Comparison of ENCODE assay signal across 25 mouse cellular contexts in genomic region chr7:112345687-112346086, GRCm38 (mm10).
DNase-seq lines count a peak whose midpoint lies in the region; ATAC-seq and TF ChIP-seq lines count a peak whose summit lies in the region.
"Had no signal": no experiment of that assay in that cellular context is flagged by ENCODE, and none has a peak within 500 bp of the region (broad histone marks: within the 10 kb centered on the region; RNA-seq: fewer than 3 reads in every experiment).

No protein-coding gene starts in this region.

- no peak overlapping the region for H3K4me2 ChIP-seq in embryonic facial prominence, embryonic 14.5 days (ENCODE audit: low read depth, low read length)
- H3K4me2 ChIP-seq in heart, postnatal 0 days (ENCODE audit: low read depth, low read length): no peak overlapping the region
- H3K4me2 ChIP-seq in stomach, embryonic 14.5 days (replicated peaks; ENCODE audit: low read depth, low read length): no peak overlapping the region
- H3K4me2 ChIP-seq: embryonic facial prominence, embryonic 12.5 days; forebrain, embryonic 12.5 days; forebrain, embryonic 15.5 days; heart, embryonic 11.5 days; hindbrain, embryonic 14.5 days had no signal

- no peaks in the 10 kb centered on the region for H3K36me3 ChIP-seq in embryonic facial prominence, embryonic 14.5 days (ENCODE audit: control insufficient read depth, insufficient read depth, low read length)
- no peaks in the 10 kb centered on the region for H3K36me3 ChIP-seq in embryonic facial prominence, embryonic 10.5 days (replicated peaks)
- H3K36me3 ChIP-seq in heart, postnatal 0 days (replicated peaks; ENCODE audit: control insufficient read depth, insufficient read depth, low read length): peaks cover 95% of the 10 kb centered on the region
- H3K36me3 ChIP-seq in heart, embryonic 10.5 days: peaks cover 93% of the 10 kb centered on the region
- H3K36me3 ChIP-seq in stomach, embryonic 14.5 days (ENCODE audit: control insufficient read depth, insufficient read depth, low read length): no peaks in the 10 kb centered on the region
- H3K36me3 ChIP-seq: embryonic facial prominence, embryonic 12.5 days; forebrain, embryonic 12.5 days; forebrain, embryonic 15.5 days had no signal

- 50% methylated on average over 1 of the region's 1 CpGs for WGBS in embryonic facial prominence, embryonic 14.5 days
- WGBS in embryonic facial prominence, embryonic 10.5 days: 83% methylated on average over 1 of the region's 1 CpGs
- WGBS in heart, postnatal 0 days: 65% methylated on average over 1 of the region's 1 CpGs
- WGBS in heart, embryonic 10.5 days: 73% methylated on average over 1 of the region's 1 CpGs
- 40% methylated on average over 1 of the region's 1 CpGs for WGBS in stomach, embryonic 14.5 days

- no peaks in the 10 kb centered on the region for H3K27me3 ChIP-seq in embryonic facial prominence, embryonic 14.5 days (replicated peaks; ENCODE audit: control insufficient read depth, insufficient read depth, low read length)
- no peaks in the 10 kb centered on the region for H3K27me3 ChIP-seq in embryonic facial prominence, embryonic 10.5 days (replicated peaks; ENCODE audit: low read depth, poor library complexity, severe bottlenecking)
- no peaks in the 10 kb centered on the region for H3K27me3 ChIP-seq in heart, postnatal 0 days (ENCODE audit: control insufficient read depth, insufficient read depth, low read length)
- no peaks in the 10 kb centered on the region for H3K27me3 ChIP-seq in heart, embryonic 10.5 days (ENCODE audit: insufficient read depth, poor library complexity, severe bottlenecking)
- H3K27me3 ChIP-seq in stomach, embryonic 14.5 days (ENCODE audit: control insufficient read depth, insufficient read depth, low read length): no peaks in the 10 kb centered on the region
- H3K27me3 ChIP-seq: embryonic facial prominence, embryonic 12.5 days; forebrain, embryonic 12.5 days; forebrain, embryonic 15.5 days; Patski had no signal

- no peaks in the 10 kb centered on the region for H3K9me3 ChIP-seq in embryonic facial prominence, embryonic 14.5 days (ENCODE audit: control insufficient read depth, low read length)
- H3K9me3 ChIP-seq in embryonic facial prominence, embryonic 10.5 days: no peaks in the 10 kb centered on the region
- no peaks in the 10 kb centered on the region for H3K9me3 ChIP-seq in heart, postnatal 0 days (replicated peaks; ENCODE audit: control insufficient read depth, low read length)
- H3K9me3 ChIP-seq in heart, embryonic 10.5 days: no peaks in the 10 kb centered on the region
- no peaks in the 10 kb centered on the region for H3K9me3 ChIP-seq in stomach, embryonic 14.5 days (ENCODE audit: control insufficient read depth, low read depth, low read length)
- H3K9me3 ChIP-seq: embryonic facial prominence, embryonic 12.5 days; forebrain, embryonic 12.5 days; forebrain, embryonic 15.5 days had no signal

- no peak overlapping the region for H3K9ac ChIP-seq in embryonic facial prominence, embryonic 14.5 days (ENCODE audit: low read depth, low read length)
- H3K9ac ChIP-seq in heart, postnatal 0 days (replicated peaks; ENCODE audit: low read depth, low read length): no peak overlapping the region
- no peak overlapping the region for H3K9ac ChIP-seq in stomach, embryonic 14.5 days (replicated peaks; ENCODE audit: low read depth, low read length)
- H3K9ac ChIP-seq: embryonic facial prominence, embryonic 12.5 days; forebrain, embryonic 12.5 days; forebrain, embryonic 15.5 days; hindbrain, embryonic 14.5 days had no signal

- TF ChIP-seq CTCF in heart, postnatal 0 days (IDR thresholded peaks at IDR 0.05; ENCODE audit: low read depth): no peak

- DNase-seq in embryonic facial prominence, embryonic 14.5 days (ENCODE audit: low spot score): no peak
- DNase-seq in embryonic facial prominence, embryonic 10.5 days (ENCODE audit: low spot score): no peak
- DNase-seq in heart, postnatal 0 days (ENCODE audit: low spot score): no peak
- DNase-seq in heart, embryonic 10.5 days (ENCODE audit: low spot score): no peak
- DNase-seq in Muller cell, postnatal 12 days (ENCODE audit: inconsistent ontology term): no peak
- DNase-seq: adrenal gland, postnatal 10 days; adrenal gland, postnatal 36 days; cerebellum, adult 18-20 months; cerebellum, adult 9-10 months; cerebellum, postnatal 14 days; gastrocnemius, postnatal 10 days; gastrocnemius, postnatal 36 days; heart, adult 2 months; heart, postnatal 4 days; kidney, adult 2 months had no signal

- H3K27ac ChIP-seq in embryonic facial prominence, embryonic 14.5 days (replicated peaks; ENCODE audit: low read depth, low read length): no peak overlapping the region
- no peak overlapping the region for H3K27ac ChIP-seq in embryonic facial prominence, embryonic 10.5 days (replicated peaks)
- H3K27ac ChIP-seq in heart, postnatal 0 days (ENCODE audit: low read depth): peak overlapping the region; percentile 40
- H3K27ac ChIP-seq in heart, embryonic 10.5 days: no peak overlapping the region
- no peak overlapping the region for H3K27ac ChIP-seq in stomach, embryonic 14.5 days (ENCODE audit: low read length)
- H3K27ac ChIP-seq: embryonic facial prominence, embryonic 12.5 days; forebrain, embryonic 12.5 days; forebrain, embryonic 15.5 days; heart, adult 2 months; hindbrain, embryonic 14.5 days; hindbrain, postnatal 0 days had no signal

- ATAC-seq in embryonic facial prominence, embryonic 14.5 days (ENCODE audit: low read depth): 0 out of 2 replicates have a peak, but pooled peaks have one; percentile 15
- ATAC-seq in heart, postnatal 0 days (ENCODE audit: insufficient read depth, low read depth): peak; percentile 32; the same call in 1 of the 2 replicates
- ATAC-seq in stomach, embryonic 14.5 days (ENCODE audit: insufficient number of reproducible peaks, insufficient read depth, low FRiP score, low read depth): 0 out of 2 replicates have a peak, but pooled peaks have one; percentile 46
- ATAC-seq: forebrain, embryonic 15.5 days; hindbrain, postnatal 0 days; inflammation-experienced regulatory T-cells, adult 6 months; Patski had no signal

- H3K4me3 ChIP-seq in embryonic facial prominence, embryonic 14.5 days (ENCODE audit: low read depth, low read length): no peak overlapping the region
- no peak overlapping the region for H3K4me3 ChIP-seq in embryonic facial prominence, embryonic 10.5 days
- H3K4me3 ChIP-seq in heart, postnatal 0 days (ENCODE audit: low read depth, low read length): no peak overlapping the region
- no peak overlapping the region for H3K4me3 ChIP-seq in heart, embryonic 10.5 days
- no peak overlapping the region for H3K4me3 ChIP-seq in stomach, embryonic 14.5 days (ENCODE audit: low read depth, low read length)
- H3K4me3 ChIP-seq: embryonic facial prominence, embryonic 12.5 days; erythroblast, embryonic 14.5 days; forebrain, embryonic 12.5 days; forebrain, embryonic 15.5 days; heart, adult 2 months had no signal

- no peaks in the 10 kb centered on the region for H3K4me1 ChIP-seq in embryonic facial prominence, embryonic 14.5 days (ENCODE audit: control insufficient read depth, insufficient read depth, low read length)
- H3K4me1 ChIP-seq in embryonic facial prominence, embryonic 10.5 days: 0 out of 2 replicates have a peak, but pooled peaks cover 3% of the 10 kb centered on the region
- H3K4me1 ChIP-seq in heart, postnatal 0 days (ENCODE audit: control insufficient read depth, insufficient read depth): peaks cover 4% of the 10 kb centered on the region
- peaks cover 3% of the 10 kb centered on the region; the same call in 1 of the 2 replicates for H3K4me1 ChIP-seq in heart, embryonic 10.5 days
- no peaks in the 10 kb centered on the region for H3K4me1 ChIP-seq in stomach, embryonic 14.5 days (ENCODE audit: control insufficient read depth, insufficient read depth, low read length)
- H3K4me1 ChIP-seq: embryonic facial prominence, embryonic 12.5 days; forebrain, embryonic 12.5 days; forebrain, embryonic 15.5 days had no signal

- no peak for TF ChIP-seq EP300 in heart, postnatal 0 days (IDR thresholded peaks at IDR 0.05; ENCODE audit: low read depth)
